Mouse (Mus musculus) bone marrow macrophage, adult 2 months (primary cell): ENCODE results near the gene Sptbn2. TPM values are rescaled to one million over a fixed set of nuclear protein-coding genes. Genes with fewer than 3 reads are reported as not detected.

ENCODE experiments used
- H3K27ac ChIP-seq: 2 replicates; pipeline ENCODE4 v1.5.1; 2012; ENCODE audit warnings: low read depth, low read length; ENCODE audit not compliant: insufficient read depth
- H3K4me1 ChIP-seq: 2 replicates; pipeline ENCODE4 v1.6.1; 2012; ENCODE audit warnings: low read length; ENCODE audit not compliant: control insufficient read depth, insufficient read depth
- H3K4me3 ChIP-seq: 2 replicates; pipeline ENCODE4 v1.5.1; 2012; ENCODE audit warnings: mild to moderate bottlenecking, low read length, moderate library complexity; ENCODE audit not compliant: insufficient read depth
- CTCF ChIP-seq: IDR thresholded peaks from 2 replicates; pipeline ENCODE4 v1.5.1; 2012; ENCODE audit warnings: low read depth, mild to moderate bottlenecking, low read length, moderate library complexity
- POLR2A ChIP-seq: IDR thresholded peaks from 2 replicates; pipeline ENCODE4 v1.6.1; 2012; ENCODE audit warnings: mild to moderate bottlenecking, low read depth, low read length, borderline replicate concordance
- polyA plus RNA-seq: library from polyadenylated mRNA; stranded (reverse); fragments of >200 nt; gene quantifications from 2 replicates; pipeline ENCODE4 v1.2.4, GENCODE M21; 2012; ENCODE audit not compliant: missing spikeins, insufficient read depth, insufficient read length

Gene Sptbn2
- polyA plus RNA-seq, 1 experiment: not detected

DNA sequence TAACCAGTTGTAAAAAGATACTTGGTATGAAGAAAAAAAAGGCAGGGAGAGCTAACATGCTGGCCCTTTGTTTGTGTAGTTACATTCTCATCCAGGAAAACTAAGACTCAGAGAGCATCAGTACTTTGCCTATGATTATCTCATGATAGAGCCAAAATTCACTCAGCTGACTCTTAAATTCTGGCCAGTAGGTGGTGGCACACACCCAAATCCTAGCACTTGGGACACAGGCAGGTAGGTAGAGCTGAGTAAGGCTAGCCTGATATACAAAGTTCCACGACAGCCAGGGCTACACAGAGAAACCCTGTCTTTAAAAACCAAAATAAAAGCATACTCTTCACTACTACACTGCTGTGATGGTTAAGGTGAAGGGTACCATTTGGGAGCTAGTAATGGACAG is 51.9 kb downstream of the Sptbn2 start:
- H3K4me1 ChIP-seq: no peaks in the 10 kb centered on the region
- TF ChIP-seq CTCF (no peak), POLR2A (no peak)

GRCm38 (mm10) chr19:4767507-4768148 is 56.7 kb downstream of the Sptbn2 start:
- peaks cover 6% of the 10 kb centered on the region; the same call in 1 of the 2 replicates for H3K4me1 ChIP-seq
- no peak overlapping the region for H3K27ac ChIP-seq
- no peak for TF ChIP-seq POLR2A
- TF ChIP-seq CTCF: no peak

More for the DNA sequence above, 51.9 kb downstream of the Sptbn2 start:
- Histone ChIP-seq H3K4me3 (no peak overlapping the region), H3K27ac (no peak overlapping the region)

DNA sequence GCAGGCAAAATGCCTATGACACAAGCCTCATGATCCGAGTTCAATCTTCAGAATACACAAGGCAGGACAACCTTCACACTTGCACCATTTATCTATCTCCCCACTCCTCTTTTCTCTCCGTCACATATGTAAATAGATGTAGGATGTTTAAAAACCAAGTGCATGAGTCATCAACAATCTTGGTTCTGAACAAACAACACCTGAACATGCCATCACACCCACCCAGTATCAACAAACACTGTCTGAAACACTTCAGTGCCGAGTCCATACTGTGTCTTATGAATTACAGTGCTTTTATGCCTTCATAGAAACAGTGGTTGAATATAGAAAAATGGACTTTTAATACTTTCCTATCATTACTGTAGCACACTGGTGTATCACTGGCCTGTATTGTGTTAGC is 61.8 kb downstream of the Sptbn2 start:
- peaks cover 15% of the 10 kb centered on the region for H3K4me1 ChIP-seq
- H3K27ac ChIP-seq: no peak overlapping the region
- no peak overlapping the region for H3K4me3 ChIP-seq
- no peak for TF ChIP-seq CTCF
- TF ChIP-seq POLR2A: no peak

More at GRCm38 (mm10) chr19:4767507-4768148, 56.7 kb downstream of the Sptbn2 start:
- no peak overlapping the region for H3K4me3 ChIP-seq

DNA sequence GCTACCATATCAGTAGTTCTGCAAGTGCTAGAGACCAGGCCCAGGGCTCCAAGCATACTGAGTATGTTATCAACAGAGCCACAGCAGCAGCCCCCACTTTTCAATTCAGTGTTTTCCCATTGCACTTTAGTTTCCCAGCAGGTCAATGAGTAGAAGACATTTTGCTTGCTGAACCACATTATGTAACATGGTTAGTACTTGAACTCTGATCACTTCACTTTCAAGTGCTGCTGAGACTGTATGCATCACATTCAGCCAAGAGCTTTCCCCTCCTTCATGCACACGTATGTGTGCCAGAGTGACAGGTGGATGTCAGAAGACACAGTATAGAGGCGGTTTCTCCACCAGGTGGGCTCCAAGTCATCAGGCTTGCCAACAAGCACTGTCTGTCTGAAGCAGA is 71.9 kb downstream of the Sptbn2 start:
- Histone ChIP-seq H3K4me3 (no peak overlapping the region), H3K27ac (no peak overlapping the region), H3K4me1 (peaks cover 7% of the 10 kb centered on the region; the same call in 1 of the 2 replicates)
- no peak for TF ChIP-seq CTCF
- no peak for TF ChIP-seq POLR2A

GRCm38 (mm10) chr19:4785206-4785605 is 74.2 kb downstream of the Sptbn2 start:
- Histone ChIP-seq H3K27ac (no peak overlapping the region), H3K4me3 (no peak overlapping the region), H3K4me1 (peaks cover 8% of the 10 kb centered on the region)
- TF ChIP-seq CTCF (no peak), POLR2A (no peak)

DNA sequence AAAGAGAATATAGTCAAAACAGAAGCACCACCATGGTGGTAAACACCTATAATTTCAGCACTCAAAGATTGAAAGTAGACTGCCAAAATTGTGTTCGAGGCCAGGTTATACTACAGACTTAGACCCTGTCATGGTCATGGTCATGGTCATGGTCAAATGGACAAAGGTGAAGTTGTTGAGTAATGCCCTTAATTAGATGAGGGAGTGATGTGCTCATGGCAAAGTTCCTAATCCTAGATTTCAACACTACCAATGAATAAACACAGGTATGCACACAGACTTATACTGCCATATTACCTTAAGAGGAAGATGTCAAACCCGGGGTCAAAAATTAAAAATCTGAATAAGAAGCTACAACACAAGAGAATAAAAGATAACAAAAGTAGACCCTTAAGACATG is 75.3 kb downstream of the Sptbn2 start:
- Histone ChIP-seq H3K4me1 (peaks cover 10% of the 10 kb centered on the region), H3K4me3 (no peak overlapping the region), H3K27ac (no peak overlapping the region)
- TF ChIP-seq POLR2A: no peak
- TF ChIP-seq CTCF: no peak

- Histone ChIP-seq H3K27ac (peak overlapping the region; percentile 35), H3K4me3 (peak overlapping the region; percentile 89), H3K4me1 (peaks cover 11% of the 10 kb centered on the region)
- TF ChIP-seq POLR2A (no peak), CTCF (no peak)
Measured at GRCm38 (mm10) chr19:4793281-4793830, 82.4 kb downstream of the Sptbn2 start.

DNA sequence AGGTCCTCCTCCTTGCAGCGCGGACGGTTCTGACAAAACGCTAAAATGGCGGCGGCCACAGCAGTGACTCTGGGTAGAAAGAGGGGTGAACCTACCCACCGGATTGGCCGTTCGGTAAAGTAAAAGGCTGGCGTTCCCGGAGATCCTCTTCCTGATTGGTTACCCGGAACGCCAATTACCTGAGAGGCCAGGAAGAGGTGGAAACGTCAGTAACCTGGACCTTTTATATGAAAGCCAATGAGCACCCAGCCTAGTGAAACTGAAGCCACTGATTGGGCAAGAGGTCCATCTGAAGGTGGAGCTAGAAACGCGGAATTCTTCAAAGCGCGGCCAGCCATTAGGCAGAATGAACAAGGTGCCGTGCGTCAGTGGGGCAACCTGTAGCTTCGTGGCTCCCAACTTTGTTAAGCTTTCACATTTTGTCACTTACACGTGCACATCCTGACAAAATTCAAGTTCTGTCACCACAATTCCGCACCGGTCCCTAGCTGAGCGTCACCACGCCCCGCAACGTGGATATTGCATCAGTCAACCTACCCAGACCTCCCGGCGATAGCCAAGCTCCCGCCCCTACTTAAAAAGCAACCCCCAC is 83.0 kb downstream of the Sptbn2 start, which contains the start of gene Rbm4:
Gene Rbm4, minus strand, starts transcription at position 71 of the 592 bp plus-strand sequence.
- Histone ChIP-seq H3K27ac (peak within 1 kb of the TSS; percentile 45), H3K4me3 (peak within 1 kb of the TSS; percentile 89), H3K4me1 (peaks cover 11% of the 10 kb centered on the region)
- no peak for TF ChIP-seq CTCF
- no peak for TF ChIP-seq POLR2A

GRCm38 (mm10) chr19:4795929-4796328 is 85.0 kb downstream of the Sptbn2 start:
- TF ChIP-seq CTCF (no peak), POLR2A (no peak)
- no peak overlapping the region for H3K27ac ChIP-seq
- peaks cover 7% of the 10 kb centered on the region for H3K4me1 ChIP-seq
- H3K4me3 ChIP-seq: no peak overlapping the region

GRCm38 (mm10) chr19:4797846-4798245 is 86.9 kb downstream of the Sptbn2 start:
- H3K4me3 ChIP-seq: no peak overlapping the region
- H3K27ac ChIP-seq: no peak overlapping the region
- H3K4me1 ChIP-seq: peaks cover 4% of the 10 kb centered on the region
- no peak for TF ChIP-seq POLR2A
- no peak for TF ChIP-seq CTCF
